Mouse (Mus musculus) cerebellum, postnatal 14 days (tissue): Measurements from ENCODE around the gene Gpatch2.

ENCODE experiments used
- DNase-seq, 2 experiments: peaks; one replicate each; pipeline ENCODE4 v3.0.0; 2021; ENCODE audit warnings: mixed read lengths in 2 of 2

The Gpatch2 gene

DNA sequence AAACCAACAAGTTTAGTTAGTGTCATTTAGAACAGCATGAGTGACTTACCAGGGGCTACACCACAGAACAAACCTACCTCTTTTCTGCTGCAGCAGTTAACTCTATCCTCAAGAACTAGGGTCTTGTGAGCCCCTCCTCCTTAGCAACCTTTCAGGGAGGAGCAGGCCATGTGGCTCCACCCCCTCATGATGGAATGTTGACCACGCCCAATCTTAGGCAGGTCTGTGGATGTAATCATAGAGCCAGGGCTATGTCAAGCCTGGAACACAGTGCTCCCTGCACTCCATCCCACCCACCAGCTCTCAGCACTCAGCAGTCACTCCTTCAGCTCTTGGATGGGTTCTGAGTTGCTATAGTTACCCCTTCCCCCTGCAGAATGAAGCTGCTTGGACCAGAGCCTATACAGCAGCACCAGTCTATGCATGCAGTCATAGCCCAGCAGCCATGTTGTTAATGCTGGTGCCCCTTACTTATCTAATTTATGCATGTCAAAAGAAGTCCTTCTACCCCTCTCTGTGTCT, 35.5 kb downstream of the Gpatch2 start:
- DNase-seq = no peak

DNA sequence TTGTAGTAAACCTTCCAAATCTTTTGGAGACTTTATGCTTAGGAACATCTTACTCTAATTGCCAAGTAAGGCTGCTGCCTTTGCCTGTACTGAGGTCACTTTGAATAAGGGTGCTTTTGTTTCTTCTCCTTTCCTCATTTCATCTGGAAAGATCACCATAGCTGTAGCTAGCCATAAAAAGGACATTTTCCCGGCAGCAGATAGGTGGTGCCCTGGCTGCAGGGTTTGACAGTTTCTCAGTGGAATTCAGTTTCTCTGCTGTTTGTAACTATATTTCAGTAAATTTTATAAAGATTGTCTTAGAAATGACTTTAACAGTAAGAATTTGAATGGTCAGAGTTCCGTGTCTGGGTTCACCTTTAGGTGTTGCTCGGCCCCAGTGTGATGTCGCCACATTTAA, 43.4 kb downstream of the Gpatch2 start:
- DNase-seq = no peak

DNA sequence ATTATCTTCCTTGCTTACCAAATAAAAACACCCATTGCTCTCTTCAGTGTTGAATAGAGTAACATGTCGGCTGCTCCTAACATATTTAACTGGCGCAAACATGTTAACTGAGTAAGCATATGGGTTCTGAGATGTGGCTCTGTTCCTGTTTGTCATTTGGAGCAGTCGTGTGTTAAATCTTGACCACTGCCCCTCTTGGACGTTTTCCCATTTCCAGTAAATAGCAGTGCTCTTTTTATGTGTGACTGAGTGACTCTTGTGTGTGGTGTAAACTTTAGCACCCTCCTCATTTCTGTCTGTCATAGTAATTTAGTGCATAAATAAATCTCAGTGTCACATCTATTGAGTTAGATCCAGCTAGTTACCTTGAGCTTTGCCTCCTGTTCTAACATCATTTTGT, 52.3 kb downstream of the Gpatch2 start:
- DNase-seq = no peak

DNA sequence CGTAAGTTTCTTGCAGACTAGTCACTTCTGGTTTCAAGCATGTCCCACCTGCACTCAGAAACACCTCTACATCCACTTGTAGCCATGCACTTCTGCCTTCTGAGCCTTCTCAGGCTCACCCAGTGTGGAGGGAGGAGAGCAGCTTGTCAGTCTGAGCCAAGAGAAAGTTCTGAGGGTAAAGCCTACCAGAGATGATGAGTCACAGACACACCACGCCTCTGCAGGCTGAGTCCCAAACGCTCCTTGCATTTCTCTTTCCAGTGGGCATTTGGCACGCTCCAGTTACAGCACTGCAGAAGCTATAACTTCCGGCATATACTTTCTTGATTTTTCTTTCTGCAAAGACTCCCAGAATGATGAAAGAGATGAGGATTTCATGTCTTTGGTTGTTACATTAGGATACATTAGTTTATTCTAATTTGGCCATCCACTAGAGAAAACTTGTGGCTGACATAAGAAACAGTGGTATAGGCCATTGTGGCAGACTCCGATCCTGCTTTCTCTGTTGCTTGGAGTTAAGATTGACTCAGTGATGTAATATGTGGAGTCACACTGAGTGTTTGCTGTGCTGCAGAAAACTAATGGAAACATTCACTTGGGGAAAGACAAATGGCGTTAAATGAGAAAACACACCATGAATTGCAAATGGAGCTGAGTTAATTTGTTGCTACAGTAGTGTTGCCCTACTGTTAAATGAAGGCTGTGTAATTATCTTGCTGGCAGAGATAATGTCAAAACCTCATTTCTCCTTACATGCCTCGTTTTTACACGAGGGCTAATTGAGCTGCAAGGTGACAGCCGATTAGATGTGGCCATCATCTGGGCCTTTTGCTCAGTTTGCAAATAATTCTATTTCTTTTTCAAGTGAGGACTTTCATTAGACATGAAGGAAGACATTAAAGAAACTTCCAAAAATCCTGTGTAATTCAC, 55.3 kb downstream of the Gpatch2 start:
- DNase-seq = no peak

DNA sequence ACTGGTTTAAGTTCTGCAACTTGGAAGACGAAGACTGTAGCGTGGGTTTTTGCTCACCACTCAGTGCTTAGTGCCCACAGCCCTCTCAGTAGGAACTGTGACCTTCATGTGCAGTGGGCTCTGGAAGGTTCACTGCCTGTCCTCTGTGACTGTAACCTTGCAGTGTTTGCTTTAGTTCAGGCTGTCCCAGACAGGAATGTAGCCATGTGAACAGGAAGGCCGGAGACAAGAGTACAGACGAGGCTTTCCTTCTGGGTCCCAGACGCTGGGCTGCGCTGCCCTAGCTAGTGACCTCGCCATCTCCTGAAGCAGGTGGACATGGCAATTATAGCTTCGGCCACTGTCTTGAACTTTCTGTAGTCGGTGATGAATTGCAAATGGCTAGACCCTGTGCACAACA, 62.0 kb downstream of the Gpatch2 start:
- no peak for DNase-seq

DNA sequence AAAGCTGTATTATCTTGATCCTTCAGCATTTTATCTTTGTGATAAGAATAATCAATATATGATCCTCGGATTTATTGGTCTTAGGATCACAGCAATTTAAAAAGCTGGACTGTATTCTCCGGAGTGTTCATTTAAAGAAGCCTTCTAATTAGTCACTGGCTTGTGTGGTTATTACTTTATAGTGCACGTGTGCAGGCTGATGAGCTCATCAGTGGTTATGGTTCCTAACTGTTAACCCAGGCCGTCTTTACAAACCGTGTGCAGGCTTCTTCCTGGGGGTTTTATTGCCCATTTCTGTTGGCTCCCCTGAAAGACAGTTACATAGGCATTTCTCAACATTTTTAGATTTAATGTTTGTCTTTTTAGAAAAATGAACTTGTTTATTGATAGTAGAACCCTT, 63.2 kb downstream of the Gpatch2 start:
- DNase-seq = no peak

DNA sequence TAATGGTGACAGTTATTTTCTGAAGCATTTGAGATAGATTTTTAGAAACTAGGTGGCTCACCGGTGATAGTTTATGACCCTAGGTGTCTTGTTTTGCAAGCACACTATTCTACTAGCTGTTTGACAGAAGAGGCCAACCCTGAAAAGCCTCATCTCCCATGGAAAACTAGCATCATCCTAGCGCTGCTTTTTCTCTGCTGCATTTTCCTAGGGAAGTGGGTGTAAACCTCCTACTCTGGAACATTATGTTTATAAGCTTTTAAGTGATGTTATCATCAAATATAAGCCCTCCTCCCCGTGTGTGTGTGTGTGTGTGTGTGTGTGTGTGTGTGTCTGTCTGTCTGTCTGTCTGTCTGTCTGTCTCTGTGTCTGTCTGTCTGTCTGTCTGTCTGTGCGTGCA, 64.5 kb downstream of the Gpatch2 start:
- no peak for DNase-seq

DNA sequence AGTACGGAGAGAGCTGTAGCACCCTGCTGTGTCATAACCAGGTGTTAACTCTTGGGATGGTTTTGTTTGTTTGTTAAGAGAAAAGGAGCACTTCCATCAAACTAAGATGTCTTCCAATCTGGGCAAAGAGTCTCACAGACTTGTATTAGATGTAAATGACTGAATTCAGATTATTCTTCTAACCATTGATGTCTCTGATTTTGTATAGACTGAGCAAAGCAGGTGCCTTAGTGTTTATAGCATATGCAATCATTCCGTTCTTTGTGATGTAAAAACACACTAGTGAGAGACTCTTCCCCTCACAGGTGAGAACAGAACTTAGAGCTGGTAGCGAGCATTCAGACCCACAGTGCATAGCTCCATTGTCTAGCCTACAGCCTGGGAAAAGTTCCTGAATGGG, 67.0 kb downstream of the Gpatch2 start:
- DNase-seq = no peak

DNA sequence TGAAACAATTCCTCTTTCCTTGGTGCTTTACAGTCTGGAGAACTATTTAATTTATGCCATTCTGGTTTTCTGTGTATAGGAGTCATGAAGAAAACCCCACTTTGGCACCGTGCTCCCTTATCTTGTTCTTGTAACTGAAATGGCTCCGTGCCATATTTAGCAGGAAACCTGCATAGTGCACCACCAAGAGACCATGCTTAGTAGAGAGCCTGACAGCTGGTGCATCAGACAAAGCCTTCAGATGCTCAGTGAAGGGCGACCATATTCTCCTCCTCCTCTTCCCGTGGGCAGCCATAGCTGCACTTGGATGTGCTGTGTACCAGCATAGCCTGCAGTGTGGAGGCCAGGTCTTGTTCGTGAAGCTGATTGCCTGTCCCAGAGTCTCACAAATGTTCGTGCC, 67.5 kb downstream of the Gpatch2 start:
- DNase-seq = peak; percentile 24 to 32

DNA sequence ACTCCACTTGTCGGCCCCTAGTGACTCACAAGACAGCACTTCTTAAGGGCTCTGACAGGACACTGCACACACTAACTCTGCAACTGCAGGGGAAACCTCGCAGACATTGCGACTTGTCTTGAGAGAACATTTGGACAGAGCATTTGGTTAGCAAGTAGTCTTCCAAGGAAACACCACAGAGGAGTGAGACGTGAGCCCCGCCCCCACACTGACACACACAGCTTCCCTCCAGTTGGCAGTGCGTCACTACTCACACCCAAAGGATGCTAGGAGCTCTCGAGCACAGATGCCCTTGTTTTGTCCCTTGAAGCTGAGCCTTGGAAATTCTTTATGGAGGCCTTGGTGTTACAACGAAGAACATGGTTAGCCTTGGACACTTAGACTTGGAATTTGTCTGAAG, 70.4 kb downstream of the Gpatch2 start:
- DNase-seq = no peak

DNA sequence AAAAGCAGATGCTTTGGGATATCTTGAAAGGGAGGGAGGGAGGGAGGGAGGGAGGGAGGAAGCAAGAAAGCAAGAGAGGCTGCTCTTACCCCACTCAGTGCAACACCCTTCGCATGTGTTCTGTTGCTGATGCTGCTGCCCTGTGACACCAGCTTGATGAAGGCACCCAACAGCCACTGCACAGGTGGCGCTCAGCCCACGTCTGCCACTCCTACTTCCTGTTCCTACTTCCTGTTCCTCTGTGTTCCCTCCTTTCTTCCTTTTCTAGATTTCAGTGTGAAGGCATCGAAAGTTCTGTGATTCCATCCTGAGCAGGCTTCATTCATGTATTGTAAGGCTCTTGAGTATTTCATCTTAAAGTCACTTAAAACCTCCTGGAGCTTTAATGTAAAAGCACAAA, 71.1 kb downstream of the Gpatch2 start:
- DNase-seq = no peak

DNA sequence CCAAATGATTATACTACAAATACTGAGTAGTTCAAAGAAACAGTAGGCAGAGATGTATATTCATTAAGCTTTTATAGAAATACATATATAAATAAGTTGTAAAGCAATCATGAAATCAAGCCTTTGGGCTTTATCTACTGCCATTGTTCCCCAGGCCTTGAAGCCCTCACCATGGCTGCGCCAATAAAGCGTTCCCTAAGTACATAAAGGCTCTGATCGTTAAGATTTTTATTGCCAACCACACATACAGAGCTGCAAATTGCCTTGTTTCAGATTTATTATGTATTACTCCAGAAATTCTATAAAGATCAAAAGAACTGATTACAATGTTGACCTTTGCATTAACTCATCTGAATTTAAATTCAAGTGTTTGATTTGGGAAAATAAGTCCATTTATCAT, 71.6 kb downstream of the Gpatch2 start:
- DNase-seq = no peak

DNA sequence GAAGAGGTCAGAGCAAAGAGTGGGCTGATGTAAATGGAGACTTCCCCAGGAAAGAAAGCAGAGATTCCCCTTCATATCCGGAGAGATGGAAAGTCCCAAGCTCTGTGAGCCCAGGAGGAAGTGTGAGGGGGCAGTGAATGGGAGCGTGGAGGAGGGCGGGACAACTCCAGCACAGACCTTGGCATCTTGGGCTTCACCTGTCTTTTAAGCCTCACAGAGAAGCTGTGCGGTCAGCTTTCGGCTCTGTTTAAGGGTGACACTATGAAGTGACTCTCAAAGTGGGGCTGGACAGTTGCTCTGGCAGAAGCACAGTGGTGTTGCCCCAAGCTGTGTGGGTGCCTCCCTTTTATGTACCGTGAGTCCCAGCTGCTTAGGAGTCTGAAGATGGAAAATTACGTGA, 74.9 kb downstream of the Gpatch2 start:
- no peak for DNase-seq

DNA sequence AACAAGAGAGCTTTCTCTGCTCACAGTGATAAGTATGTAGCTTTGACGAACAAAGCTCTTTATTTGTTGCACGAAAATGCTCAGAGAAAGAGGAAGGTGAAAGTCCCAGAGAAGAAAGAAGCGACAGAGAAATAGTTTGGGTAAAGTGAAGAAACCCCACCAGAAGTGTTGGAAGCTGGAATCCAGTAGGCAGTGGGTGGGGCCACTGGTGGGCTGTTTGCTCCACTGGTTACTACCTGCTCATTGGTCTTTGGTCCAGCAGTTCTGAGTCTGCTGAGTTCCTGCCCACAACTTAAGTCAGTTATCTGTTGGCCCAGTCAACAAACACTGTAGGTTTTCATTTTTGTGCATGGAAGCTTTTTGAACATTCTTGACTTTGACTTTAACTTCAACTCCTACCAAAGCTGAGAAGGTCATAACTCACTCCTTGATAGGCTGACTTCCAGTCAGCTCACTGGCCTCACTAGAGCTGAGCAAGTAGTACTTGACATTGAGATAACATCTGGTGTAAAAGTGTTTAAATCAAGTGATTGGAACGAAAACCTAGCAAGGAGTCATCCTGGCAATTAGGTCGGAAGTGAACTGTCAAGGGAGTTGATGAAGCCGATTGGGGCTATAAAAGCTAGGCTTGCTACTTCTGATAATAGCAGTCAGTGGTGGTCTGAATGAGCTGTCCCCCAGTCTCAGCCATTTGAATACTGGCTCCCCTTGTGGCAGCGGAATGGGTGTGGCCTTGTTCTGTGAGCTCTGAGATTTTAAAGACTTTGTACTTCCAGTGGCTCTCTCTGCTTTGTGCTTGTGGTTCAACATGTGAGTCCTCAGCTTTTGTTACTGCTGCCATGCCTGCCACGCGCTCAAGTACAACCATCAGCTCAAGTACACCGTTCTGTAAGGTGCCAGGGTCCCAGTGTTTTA, 76.4 kb downstream of the Gpatch2 start:
- no peak for DNase-seq

DNA sequence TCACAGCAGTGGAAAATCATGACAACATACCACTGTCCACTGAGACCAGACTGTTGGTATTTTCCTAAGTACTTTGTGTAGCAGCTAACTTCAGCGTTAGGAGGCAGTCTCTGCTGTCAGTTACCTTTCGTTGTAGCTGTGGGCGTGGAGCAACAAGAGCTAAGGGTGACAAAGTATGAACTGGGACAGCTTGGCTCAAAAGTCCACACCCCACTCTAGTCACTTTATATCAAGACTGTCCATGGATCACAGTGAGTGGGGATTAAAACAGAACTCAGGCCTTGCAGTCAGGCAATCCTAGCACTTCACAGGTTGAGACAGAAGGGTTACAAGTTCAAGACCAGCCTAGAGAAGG, 77.1 kb downstream of the Gpatch2 start:
- no peak for DNase-seq

DNA sequence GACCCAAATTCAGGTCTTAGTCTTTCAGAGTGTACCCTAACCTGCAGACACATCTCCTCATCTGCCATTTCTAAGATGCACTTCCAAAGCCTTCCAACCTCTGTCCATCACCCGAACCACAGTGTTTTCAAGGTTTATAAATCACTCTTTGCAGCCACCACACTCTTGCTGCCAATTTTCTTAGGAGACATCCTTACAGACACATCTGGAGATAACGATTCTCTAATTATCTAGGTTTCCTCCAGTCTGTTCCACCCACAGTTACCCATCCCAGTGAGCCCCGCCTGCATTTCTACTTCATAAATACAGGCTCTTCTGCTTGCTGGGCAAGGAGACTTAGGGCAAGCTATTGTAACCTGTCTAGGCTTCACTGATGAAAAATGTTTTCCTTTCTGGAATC, 77.9 kb downstream of the Gpatch2 start:
- no peak for DNase-seq

DNA sequence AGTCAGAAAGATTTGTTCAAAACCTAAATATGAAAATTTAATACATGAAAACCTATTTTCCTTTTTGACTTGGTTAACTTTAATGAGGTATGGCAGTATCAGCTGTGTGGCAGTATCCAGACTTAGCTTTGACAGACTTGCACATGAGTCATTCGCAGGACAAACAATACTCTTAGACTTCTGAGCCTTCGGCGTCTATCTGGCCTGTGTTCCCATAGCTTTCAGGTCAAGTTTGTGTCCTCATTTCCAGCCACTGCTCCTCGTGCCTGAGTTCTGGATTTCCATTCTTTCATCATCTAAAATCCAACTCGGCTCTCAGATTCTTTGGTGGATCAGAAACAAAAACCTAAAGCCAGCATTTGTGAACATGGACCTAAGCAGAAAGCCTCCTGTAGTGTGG, 79.2 kb downstream of the Gpatch2 start:
- DNase-seq = no peak

DNA sequence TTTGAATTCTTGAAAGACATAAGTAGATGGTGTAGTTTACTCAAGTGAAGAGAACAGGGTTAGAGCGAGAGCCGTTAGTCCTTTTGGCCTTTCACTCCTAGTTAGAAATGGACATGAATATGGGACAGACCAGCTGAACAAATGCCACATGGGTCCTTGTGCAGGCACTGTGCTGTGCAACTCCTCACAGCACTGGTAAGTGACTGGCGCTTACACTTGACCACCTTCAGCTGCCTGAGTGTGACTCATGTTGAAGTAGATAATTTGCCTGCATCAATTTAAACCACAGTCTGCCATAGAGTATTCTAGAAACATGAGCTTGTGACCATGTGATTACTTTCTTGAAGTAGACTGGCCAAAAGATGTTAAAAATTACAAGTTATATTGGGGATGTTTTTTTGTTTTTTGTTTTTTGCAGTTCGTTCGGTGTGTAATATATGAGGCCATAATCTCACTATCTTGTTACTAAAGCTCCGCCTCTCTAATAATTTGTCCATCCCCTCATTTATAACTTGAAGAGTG, 79.8 kb downstream of the Gpatch2 start:
- DNase-seq = no peak

DNA sequence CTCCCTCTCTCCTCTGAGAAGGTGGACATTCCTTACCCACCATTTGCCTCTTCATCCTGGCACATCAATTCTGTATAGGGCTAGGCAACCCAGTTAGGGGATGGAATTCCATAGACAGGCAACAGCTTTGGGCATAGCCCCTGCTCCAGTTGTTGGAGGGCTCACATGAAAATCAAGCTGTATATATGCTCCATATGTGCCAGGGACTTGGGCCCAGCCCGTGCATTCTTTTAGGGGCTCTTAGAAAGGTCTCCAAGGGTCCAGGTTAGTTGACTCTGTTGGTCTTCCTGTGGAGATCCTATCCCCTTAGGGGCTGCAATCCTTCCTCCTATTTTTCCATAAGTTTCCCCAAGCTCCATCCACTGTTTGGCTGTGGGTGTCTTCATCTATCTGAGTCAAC, 80.4 kb downstream of the Gpatch2 start:
- DNase-seq = no peak

DNA sequence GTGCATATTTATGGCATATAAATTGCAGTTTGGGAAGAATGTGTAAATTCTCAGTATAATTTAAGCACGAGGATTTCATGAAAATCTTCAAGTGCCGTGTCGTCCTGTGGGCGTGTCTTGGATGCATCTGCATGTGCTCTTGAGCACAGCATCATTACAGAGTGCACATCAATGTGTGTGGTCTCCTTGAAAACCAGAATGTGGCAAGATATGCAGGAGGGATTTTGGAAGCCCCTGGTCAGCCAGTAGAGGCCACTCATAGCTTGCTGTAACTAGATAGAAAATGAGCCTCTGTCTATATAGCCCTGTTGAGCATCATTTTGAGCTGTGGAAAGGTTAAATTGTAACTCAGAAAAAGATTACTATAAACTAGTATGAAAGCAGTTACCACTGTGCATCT, 83.9 kb downstream of the Gpatch2 start:
- DNase-seq = no peak

DNA sequence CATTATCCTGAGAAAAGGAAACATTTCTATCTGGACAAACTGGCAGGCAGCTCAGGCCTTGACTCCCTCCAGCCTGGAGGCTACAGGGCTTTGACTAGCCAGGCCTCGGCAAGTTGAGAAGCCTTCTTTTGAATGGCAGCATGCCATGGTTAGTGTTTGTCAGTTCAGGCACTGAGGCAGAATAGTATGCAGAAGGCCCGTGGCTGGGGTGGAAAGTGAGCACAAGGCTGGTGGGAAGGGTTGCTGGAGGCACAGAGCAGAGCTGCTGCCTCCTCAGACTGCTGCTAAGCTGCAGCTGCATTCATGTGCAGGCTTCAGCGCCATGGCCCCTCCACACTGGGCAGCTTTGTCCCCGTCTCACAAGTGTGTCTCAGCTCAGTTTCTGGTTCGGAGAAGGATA, 85.3 kb downstream of the Gpatch2 start:
- peak; percentile 14 to 21 for DNase-seq

DNA sequence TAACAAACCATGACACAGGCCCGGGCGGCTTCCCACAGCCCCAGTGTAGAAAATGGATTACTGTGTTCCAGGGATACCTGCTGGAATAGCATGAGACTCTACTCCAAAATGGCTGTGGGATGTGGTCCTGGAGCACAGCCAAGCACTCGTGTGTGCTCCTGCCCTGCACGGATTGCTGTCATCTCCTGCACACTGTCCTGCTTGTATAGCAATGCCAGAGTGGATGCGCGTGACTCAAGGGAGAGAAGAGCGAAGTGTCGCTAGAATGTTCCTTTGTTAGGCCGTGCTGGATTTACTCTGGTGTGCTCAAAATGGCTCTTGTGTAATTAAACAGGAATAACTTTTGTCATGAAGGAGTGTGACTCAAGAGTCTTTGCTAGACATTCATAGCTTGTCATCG, 87.9 kb downstream of the Gpatch2 start:
- DNase-seq = peak; percentile 36 to 52

DNA sequence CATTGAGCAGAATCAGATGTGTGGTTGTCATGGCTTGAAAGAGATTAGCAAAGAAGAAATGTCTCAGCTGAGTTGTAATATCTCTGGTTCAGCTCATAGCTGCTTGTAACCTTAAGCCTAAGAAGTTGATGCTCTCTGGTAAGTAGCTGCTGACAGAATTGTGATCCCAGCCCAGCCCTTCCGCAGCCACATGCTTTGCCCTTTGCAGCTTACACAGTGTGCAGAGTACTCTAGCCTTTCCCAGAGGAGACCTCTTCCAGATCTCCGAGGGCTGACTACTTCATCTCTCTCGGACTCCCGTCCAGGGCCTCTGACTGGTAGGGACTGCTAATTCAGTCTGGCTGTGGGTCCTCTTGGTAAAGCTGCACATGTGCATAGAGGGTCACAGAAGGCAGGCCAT, 92.0 kb downstream of the Gpatch2 start:
- no peak for DNase-seq

DNA sequence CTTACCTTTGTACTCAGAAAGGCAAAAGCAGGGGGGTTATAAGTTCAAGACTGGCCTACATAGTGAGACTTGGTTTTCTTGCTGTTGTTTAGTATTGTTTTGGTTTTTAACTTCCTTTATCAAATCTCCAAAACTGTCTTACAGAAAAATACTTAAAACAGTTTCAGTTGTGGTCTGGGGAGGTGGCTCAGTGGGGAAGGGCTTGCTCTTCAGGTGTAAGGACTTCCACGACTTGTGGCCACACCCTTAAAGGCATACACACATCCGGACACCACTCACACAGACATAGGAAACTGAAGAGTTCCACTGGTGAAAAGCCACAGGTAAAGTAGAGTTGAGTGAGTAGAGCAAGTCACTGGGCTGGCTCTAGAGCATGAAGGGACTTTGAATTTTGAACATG, 93.2 kb downstream of the Gpatch2 start:
- no peak for DNase-seq
